Mouse (Mus musculus): ENCODE data around the gene Cox7a2.
A peak's percentile ranks its signal among the peaks of the same experiment; 100 is the strongest.

The Cox7a2 gene

GRCm38 (mm10) chr9:79723090-79723489, 36.6 kb downstream of the Cox7a2 start:
- peak; percentile 29 for DNase-seq

- peak; percentile 72 for DNase-seq
These were observed 38.6 kb downstream of the Cox7a2 start for GRCm38 (mm10) chr9:79721056-79721455.

GRCm38 (mm10) chr9:79720143-79720542, 39.5 kb downstream of the Cox7a2 start:
- DNase-seq, result no peak

GRCm38 (mm10) chr9:79719451-79719850, 40.2 kb downstream of the Cox7a2 start:
- peak; percentile 24 for DNase-seq

- DNase-seq, result peak; percentile 87
These were observed 41.0 kb downstream of the Cox7a2 start, which contains the start of gene Col12a1 for GRCm38 (mm10) chr9:79718481-79719370. Gene Col12a1, minus strand, starts transcription at chr9:79718831.

- DNase-seq, result peak; percentile 14
These were observed 41.7 kb downstream of the Cox7a2 start for GRCm38 (mm10) chr9:79717836-79718475.

GRCm38 (mm10) chr9:79716909-79717835, 42.5 kb downstream of the Cox7a2 start:
- peak; percentile 85 for DNase-seq

- DNase-seq, result no peak
These were observed 43.2 kb downstream of the Cox7a2 start for GRCm38 (mm10) chr9:79716496-79716895.

- DNase-seq, result peak; percentile 80
These were observed 45.1 kb downstream of the Cox7a2 start for GRCm38 (mm10) chr9:79714471-79715045.

Data from lung, postnatal 14 days (tissue).